Mouse (Mus musculus) olfactory bulb, adult 2 months (tissue): Measurements from ENCODE around the gene Ybx3.

ENCODE experiments used
- CTCF ChIP-seq: fragments of 200-500 bp; IDR thresholded peaks from 2 replicates; pipeline ENCODE4 v1.5.1; 2012; ENCODE audit warnings: low read depth, mild to moderate bottlenecking, low read length, moderate library complexity; ENCODE audit not compliant: insufficient read depth
- POLR2A ChIP-seq: fragments of 200-500 bp; IDR thresholded peaks from 2 replicates; pipeline ENCODE4 v1.6.1; 2012; ENCODE audit warnings: mild to moderate bottlenecking, low read depth, low read length, moderate library complexity; ENCODE audit not compliant: insufficient read depth

- no peak for TF ChIP-seq CTCF
- no peak for TF ChIP-seq POLR2A
Measured at GRCm38 (mm10) chr6:131405174-131405573, 16.9 kb upstream of the Ybx3 start.
